Mouse (Mus musculus): ENCODE results near the gene Kif5c. TPM values are rescaled to one million over a fixed set of nuclear protein-coding genes. Genes with fewer than 3 reads are reported as not detected.

Kif5c gene
- total RNA-seq, 2 experiments from 2014 or later: 0.24 to 1.1 TPM

- intact Hi-C loops (cut with DNase I): no loop called here
- DNase-seq: no peak
These were observed 198.1 kb downstream of the Kif5c start for GRCm38 (mm10) chr2:49817151-49817550.

- intact Hi-C loops (cut with DNase I): no loop called here
- DNase-seq: no peak
These were observed 199.0 kb downstream of the Kif5c start for GRCm38 (mm10) chr2:49818126-49818525.

GRCm38 (mm10) chr2:49822312-49822711 lies 203.2 kb downstream of the Kif5c start:
- intact Hi-C loops (cut with DNase I): no loop called here
- DNase-seq: no peak

Other genes starting within 250 kb of the Kif5c start
- gene Epc2, start 167.8 kb upstream of the Kif5c start, total RNA-seq (2021): 10 to 100 TPM; 19.9 to 22.6 TPM
- not detected for gene Lypd6b, start 168.4 kb downstream of the Kif5c start, total RNA-seq (2021)